Mouse (Mus musculus) heart, postnatal 36 days (tissue): ENCODE measurements at regions not wholly inside any gene's neighbourhood (a gene's known extent, or its start where the extent isn't known, plus 50 kb on each side); places are given as distances from the start of the nearest gene placed in this dataset.
"Not testable (repeated sequence)": the region's sequence is repeated elsewhere in the genome, so short reads cannot be mapped to it uniquely, and the experiment has no call there.

Experiments used
- DNase-seq, 2 experiments: peaks; one replicate each; pipeline ENCODE4 v3.0.0; 2021 to 2022
- intact Hi-C: fragments of 180-260 bp; cut with DNase I; formaldehyde crosslinking; loops from one replicate; pipeline ENCODE4 v1.15.1; 2025

- DNase-seq, result peak; percentile 31 to 56
- intact Hi-C loops, result loop anchor here (1.0 to 2.0 kb wide), 2 partner anchors 35 to 205 kb away; no protein-coding TSS in a partner anchor
Measured at GRCm38 (mm10) chr5:149815879-149816278, 137.8 kb downstream of the B3glct start.

- intact Hi-C loops, result no loop called here
- no peak for DNase-seq
Measured at GRCm38 (mm10) chr5:149818812-149819211, 140.8 kb downstream of the B3glct start.

- no peak for DNase-seq
- intact Hi-C loops, result no loop called here
Measured at GRCm38 (mm10) chr5:149823821-149824220, 145.8 kb downstream of the B3glct start.

GRCm38 (mm10) chr5:149827599-149827998 is 149.6 kb downstream of the B3glct start:
- intact Hi-C loops, result no loop called here
- no peak for DNase-seq

- intact Hi-C loops, result no loop called here
- peak; percentile 50 to 66 for DNase-seq
Measured at GRCm38 (mm10) chr5:149831122-149831861, 153.3 kb downstream of the B3glct start.

- DNase-seq, result no peak
- intact Hi-C loops, result no loop called here
Measured at GRCm38 (mm10) chr5:149837379-149837778, 159.3 kb downstream of the B3glct start.

- DNase-seq, result no peak
- intact Hi-C loops, result no loop called here
Measured at GRCm38 (mm10) chr5:149842491-149842890, 164.5 kb downstream of the B3glct start.

- DNase-seq, result no peak
- intact Hi-C loops, result no loop called here
Measured at GRCm38 (mm10) chr5:149843310-149843709, 165.3 kb downstream of the B3glct start.

GRCm38 (mm10) chr5:149845256-149845655 is 167.2 kb downstream of the B3glct start:
- intact Hi-C loops, result no loop called here
- DNase-seq, result no peak

GRCm38 (mm10) chr5:149848465-149848864 is 170.0 kb upstream of the Rxfp2 start:
- intact Hi-C loops, result no loop called here
- no peak for DNase-seq

- DNase-seq, result peak; percentile 63 to 73
Measured at GRCm38 (mm10) chr5:149851011-149851410, 167.5 kb upstream of the Rxfp2 start.

GRCm38 (mm10) chr5:149852516-149852915 is 166.0 kb upstream of the Rxfp2 start:
- intact Hi-C loops, result no loop called here
- DNase-seq, result no peak

More at GRCm38 (mm10) chr5:149851011-149851410, 167.5 kb upstream of the Rxfp2 start:
- intact Hi-C loops, result loop anchor here (1.0 to 2.0 kb wide), 2 partner anchors 34 to 138 kb away; no protein-coding TSS in a partner anchor

GRCm38 (mm10) chr5:149856101-149856500 is 162.4 kb upstream of the Rxfp2 start:
- intact Hi-C loops, result no loop called here
- no peak for DNase-seq

GRCm38 (mm10) chr5:149857019-149857418 is 161.5 kb upstream of the Rxfp2 start:
- intact Hi-C loops, result no loop called here
- DNase-seq, result no peak

GRCm38 (mm10) chr5:149861489-149861962 is 156.9 kb upstream of the Rxfp2 start:
- intact Hi-C loops, result loop anchor here (1.0 to 5.0 kb wide), 4 partner anchors 53 to 211 kb away; no protein-coding TSS in a partner anchor
- peak; percentile 54 to 69 for DNase-seq

- DNase-seq, result no peak
- intact Hi-C loops, result no loop called here
Measured at GRCm38 (mm10) chr5:149867926-149868325, 150.5 kb upstream of the Rxfp2 start.

GRCm38 (mm10) chr5:149869441-149869840 is 149.0 kb upstream of the Rxfp2 start:
- DNase-seq, result peak in 1 of 2 experiments; percentile 14
- intact Hi-C loops, result no loop called here

- no peak for DNase-seq
- intact Hi-C loops, result no loop called here
Measured at GRCm38 (mm10) chr5:149870596-149870995, 147.9 kb upstream of the Rxfp2 start.

- intact Hi-C loops, result no loop called here
- no peak for DNase-seq
Measured at GRCm38 (mm10) chr5:149871521-149871920, 147.0 kb upstream of the Rxfp2 start.

GRCm38 (mm10) chr5:149873482-149874002 is 144.9 kb upstream of the Rxfp2 start:
- no peak for DNase-seq
- intact Hi-C loops, result no loop called here

GRCm38 (mm10) chr5:149874342-149874741 is 144.1 kb upstream of the Rxfp2 start:
- DNase-seq, result no peak
- intact Hi-C loops, result no loop called here

- DNase-seq, intact Hi-C loops: not testable (repeated sequence)
Measured at GRCm38 (mm10) chr5:149892453-149892852, 126.0 kb upstream of the Rxfp2 start.
